Mouse (Mus musculus): ENCODE measurements around the gene Map7. TPM values are rescaled to one million over a fixed set of nuclear protein-coding genes. Genes with fewer than 3 reads are reported as not detected.

Map7 gene
- polyA plus RNA-seq, 1 experiment from 2014 or later: 1.1 TPM

DNA sequence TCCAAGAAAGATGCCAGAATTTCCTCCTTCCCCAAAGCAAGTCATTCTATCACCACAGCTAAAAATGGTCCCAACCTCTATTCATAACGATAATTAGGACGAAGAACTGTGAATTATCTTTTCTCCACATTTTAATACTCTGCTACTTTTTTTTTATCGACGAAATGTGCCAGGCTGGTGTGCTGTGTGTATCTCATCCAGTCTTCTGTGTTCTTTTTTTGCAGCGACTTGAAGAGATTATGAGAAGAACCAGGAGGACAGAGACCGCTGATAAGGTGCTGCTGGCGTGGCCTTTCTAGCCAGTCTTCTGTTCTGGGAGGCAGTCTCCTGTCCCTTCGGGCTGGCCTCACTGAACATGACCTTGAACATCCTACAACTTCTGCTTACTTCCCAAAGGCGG is 125.8 kb downstream of the Map7 start:
- no peak for DNase-seq (ENCODE audit: low spot score)
- Histone ChIP-seq H3K4me2 (ENCODE audit: low read depth, severe bottlenecking) (no peak overlapping the region), H3K27me3 (ENCODE audit: control insufficient read depth, insufficient read depth, low read length) (no peaks in the 10 kb centered on the region), H3K4me1 (ENCODE audit: control insufficient read depth, insufficient read depth, low read length) (no peaks in the 10 kb centered on the region; the same call in 1 of the 2 replicates), H3K9ac (ENCODE audit: low read length) (no peak overlapping the region), H3K9me3 (ENCODE audit: control insufficient read depth, low read length) (no peaks in the 10 kb centered on the region), H3K27ac (replicated peaks; ENCODE audit: low read depth, low read length) (no peak overlapping the region), H3K4me3 (ENCODE audit: low read depth, low read length) (no peak overlapping the region), H3K36me3 (ENCODE audit: control insufficient read depth, insufficient read depth, low read length) (no peaks in the 10 kb centered on the region)
- no peak for ATAC-seq (ENCODE audit: insufficient number of reproducible peaks, low FRiP score, low TSS enrichment, low read depth)
- 82% methylated on average over 9 of the region's 9 CpGs for WGBS

DNA sequence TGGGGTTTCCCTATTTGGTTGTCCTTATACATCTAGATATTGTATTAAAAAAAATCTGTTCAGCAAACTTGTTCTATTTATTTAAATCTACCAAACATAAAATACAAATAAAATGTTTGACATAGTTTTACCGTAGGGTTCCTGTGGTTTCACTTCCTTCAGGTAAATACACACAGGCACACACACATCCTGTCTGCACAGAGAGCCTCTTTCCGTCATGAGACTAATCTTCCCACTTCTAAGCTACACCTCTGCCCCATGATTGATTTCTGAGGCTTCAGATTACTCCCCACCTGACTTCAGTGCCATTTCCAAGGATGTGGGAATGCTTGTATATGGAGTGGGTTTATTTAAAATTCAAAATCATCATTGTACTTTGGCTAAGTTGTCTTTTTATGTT is 133.2 kb downstream of the Map7 start:
- H3K4me3 ChIP-seq (ENCODE audit: low read depth, low read length): no peak overlapping the region
- no peak for ATAC-seq (ENCODE audit: insufficient number of reproducible peaks, low FRiP score, low TSS enrichment, low read depth)
- no peaks in the 10 kb centered on the region for H3K9me3 ChIP-seq (ENCODE audit: control insufficient read depth, low read length)
- no peak for DNase-seq (ENCODE audit: low spot score)
- H3K4me2 ChIP-seq (ENCODE audit: low read depth, severe bottlenecking): no peak overlapping the region
- H3K4me1 ChIP-seq (ENCODE audit: control insufficient read depth, insufficient read depth, low read length): peaks cover 11% of the 10 kb centered on the region
- no peaks in the 10 kb centered on the region for H3K27me3 ChIP-seq (ENCODE audit: control insufficient read depth, insufficient read depth, low read length)
- H3K9ac ChIP-seq (ENCODE audit: low read length): no peak overlapping the region
- WGBS: 63% methylated on average over 2 of the region's 2 CpGs
- no peak overlapping the region for H3K27ac ChIP-seq (replicated peaks; ENCODE audit: low read depth, low read length)
- no peaks in the 10 kb centered on the region for H3K36me3 ChIP-seq (ENCODE audit: control insufficient read depth, insufficient read depth, low read length)

DNA sequence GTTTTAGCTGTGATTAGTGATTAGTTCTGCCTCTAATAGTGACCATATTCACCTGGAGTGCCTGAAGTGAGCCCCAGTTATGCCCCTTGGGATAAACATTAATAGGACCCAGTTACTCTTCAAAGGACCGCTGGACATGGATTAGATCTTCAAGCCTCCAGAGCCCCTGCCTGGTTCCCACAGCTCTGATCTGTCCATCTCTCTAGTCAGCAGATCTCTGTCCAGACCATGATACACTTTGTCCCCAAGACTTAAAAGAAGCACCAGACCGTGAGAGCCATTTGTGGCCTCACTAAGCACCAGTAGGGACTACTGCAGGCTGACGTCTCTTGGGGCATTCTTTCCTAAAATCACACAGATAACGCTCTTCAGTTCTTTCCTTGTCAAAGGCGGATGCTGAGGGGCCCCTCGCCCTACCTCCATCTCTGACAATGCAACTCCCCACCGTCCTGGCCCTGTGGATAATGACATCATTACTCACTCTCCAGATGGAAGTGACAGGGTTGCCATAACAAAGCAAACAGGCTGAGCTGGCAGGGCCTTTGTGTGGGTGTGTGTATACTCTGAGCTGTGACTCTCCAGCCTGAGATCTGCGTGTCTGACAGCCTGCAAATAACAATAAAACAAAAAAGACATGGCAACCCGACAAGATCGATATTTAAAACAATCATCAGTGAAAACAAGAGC is 137.2 kb downstream of the Map7 start:
- H3K27ac ChIP-seq (replicated peaks; ENCODE audit: low read depth, low read length): no peak overlapping the region
- H3K4me3 ChIP-seq (ENCODE audit: low read depth, low read length): no peak overlapping the region
- DNase-seq (ENCODE audit: low spot score) (peak; percentile 32), ATAC-seq (ENCODE audit: insufficient number of reproducible peaks, low FRiP score, low TSS enrichment, low read depth) (0 out of 2 replicates have a peak, but pooled peaks have one; percentile 34)
- H3K4me1 ChIP-seq (ENCODE audit: control insufficient read depth, insufficient read depth, low read length): peaks cover 11% of the 10 kb centered on the region
- 36% methylated on average over 10 of the region's 10 CpGs for WGBS
- H3K27me3 ChIP-seq (ENCODE audit: control insufficient read depth, insufficient read depth, low read length): no peaks in the 10 kb centered on the region
- H3K4me2 ChIP-seq (ENCODE audit: low read depth, severe bottlenecking): no peak overlapping the region
- H3K36me3 ChIP-seq (ENCODE audit: control insufficient read depth, insufficient read depth, low read length): no peaks in the 10 kb centered on the region
- H3K9ac ChIP-seq (ENCODE audit: low read length): no peak overlapping the region
- H3K9me3 ChIP-seq (ENCODE audit: control insufficient read depth, low read length): no peaks in the 10 kb centered on the region

DNA sequence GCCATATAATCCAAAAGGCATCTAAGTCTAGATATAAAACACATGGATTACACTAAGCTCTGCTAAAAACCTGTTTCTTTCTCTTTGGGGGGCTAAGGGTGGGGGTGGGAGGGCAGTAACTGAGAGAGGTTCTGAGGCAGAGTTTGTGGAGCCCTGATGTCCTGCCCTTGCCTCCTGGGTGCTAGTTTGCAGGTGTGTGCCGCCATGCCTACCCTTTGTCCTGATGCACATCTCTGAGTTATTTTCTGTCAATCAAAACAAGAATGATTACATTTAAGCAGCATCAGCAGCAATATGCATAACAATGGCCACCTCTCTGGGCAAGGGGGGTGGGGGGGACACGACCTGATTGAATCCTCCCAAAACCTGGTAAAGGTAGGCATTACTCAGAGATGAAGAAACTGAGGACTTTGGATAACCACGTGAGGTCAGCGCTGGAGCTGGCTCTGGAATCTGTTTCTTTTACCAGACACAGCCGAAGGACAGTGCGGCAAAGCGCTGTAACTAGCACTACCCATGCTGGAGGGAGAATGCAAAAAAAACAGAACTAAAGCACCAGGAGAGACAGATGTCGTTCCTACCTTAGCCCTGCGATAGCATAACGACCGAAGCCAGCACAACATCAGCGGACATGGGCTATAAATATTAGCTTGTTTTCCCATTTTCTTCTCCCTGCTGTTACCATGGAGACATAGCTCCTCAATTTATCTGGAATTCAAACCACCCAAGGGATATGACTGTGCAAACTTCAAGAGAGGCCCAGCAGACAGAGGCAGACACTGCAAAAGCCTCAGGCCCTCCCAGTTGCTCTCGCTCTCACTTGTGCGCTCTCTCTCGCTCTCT is 137.9 kb downstream of the Map7 start:
- H3K27ac ChIP-seq (replicated peaks; ENCODE audit: low read depth, low read length): no peak overlapping the region
- no peak for DNase-seq (ENCODE audit: low spot score)
- H3K4me3 ChIP-seq (ENCODE audit: low read depth, low read length): no peak overlapping the region
- 0 out of 2 replicates have a peak, but pooled peaks have one; percentile 37 for ATAC-seq (ENCODE audit: insufficient number of reproducible peaks, low FRiP score, low TSS enrichment, low read depth)
- H3K9ac ChIP-seq (ENCODE audit: low read length): no peak overlapping the region
- H3K27me3 ChIP-seq (ENCODE audit: control insufficient read depth, insufficient read depth, low read length): no peaks in the 10 kb centered on the region
- no peaks in the 10 kb centered on the region for H3K9me3 ChIP-seq (ENCODE audit: control insufficient read depth, low read length)
- 50% methylated on average over 15 of the region's 15 CpGs for WGBS
- peaks cover 14% of the 10 kb centered on the region for H3K4me1 ChIP-seq (ENCODE audit: control insufficient read depth, insufficient read depth, low read length)
- no peaks in the 10 kb centered on the region for H3K36me3 ChIP-seq (ENCODE audit: control insufficient read depth, insufficient read depth, low read length)
- H3K4me2 ChIP-seq (ENCODE audit: low read depth, severe bottlenecking): no peak overlapping the region; the same call in 1 of the 2 replicates

DNA sequence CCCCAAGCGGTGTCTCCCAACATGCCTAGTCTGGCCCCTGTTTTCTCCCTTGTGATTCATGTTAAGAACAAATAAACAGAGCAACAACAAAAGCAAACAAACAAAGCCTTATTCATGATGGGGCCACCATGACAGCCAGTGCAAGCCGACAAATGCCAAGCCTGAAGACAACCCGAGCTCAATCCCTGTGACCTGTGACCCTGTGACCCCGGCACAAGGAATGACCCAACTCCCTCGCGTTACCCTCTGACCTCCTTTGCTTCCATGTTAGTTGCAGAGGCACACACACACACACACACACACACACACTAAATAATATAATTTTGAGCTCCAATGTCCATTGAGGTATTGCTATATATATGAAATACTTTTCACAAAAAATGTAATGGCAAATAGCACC is 139.1 kb downstream of the Map7 start:
- Histone ChIP-seq H3K27me3 (ENCODE audit: control insufficient read depth, insufficient read depth, low read length) (no peaks in the 10 kb centered on the region), H3K9me3 (ENCODE audit: control insufficient read depth, low read length) (no peaks in the 10 kb centered on the region), H3K4me1 (ENCODE audit: control insufficient read depth, insufficient read depth, low read length) (peaks cover 14% of the 10 kb centered on the region), H3K4me3 (ENCODE audit: low read depth, low read length) (no peak overlapping the region), H3K9ac (ENCODE audit: low read length) (no peak overlapping the region), H3K36me3 (ENCODE audit: control insufficient read depth, insufficient read depth, low read length) (no peaks in the 10 kb centered on the region), H3K27ac (replicated peaks; ENCODE audit: low read depth, low read length) (no peak overlapping the region), H3K4me2 (ENCODE audit: low read depth, severe bottlenecking) (no peak overlapping the region)
- WGBS: 70% methylated on average over 6 of the region's 6 CpGs
- DNase-seq (ENCODE audit: low spot score): no peak
- no peak for ATAC-seq (ENCODE audit: insufficient number of reproducible peaks, low FRiP score, low TSS enrichment, low read depth)

DNA sequence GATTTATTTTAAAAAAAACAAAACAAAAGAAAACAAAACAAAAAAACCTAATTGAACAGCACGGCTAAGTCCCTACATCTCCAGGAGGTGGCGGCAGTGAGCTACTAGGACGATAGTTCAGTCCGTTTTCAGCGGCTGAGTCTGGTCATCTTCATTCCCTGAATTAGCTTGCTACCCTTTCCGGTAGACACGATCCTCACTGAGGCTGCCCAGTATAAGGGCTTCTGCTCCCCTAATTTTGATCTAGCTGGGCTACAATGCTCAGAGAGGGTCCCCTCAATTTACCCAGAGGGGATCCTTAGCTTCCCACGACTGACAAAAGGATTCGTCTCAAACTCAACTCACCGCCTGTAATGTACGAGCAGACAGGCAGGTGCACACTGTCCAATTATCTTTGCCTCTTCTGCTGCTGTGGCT is 142.2 kb downstream of the Map7 start:
- H3K36me3 ChIP-seq (ENCODE audit: control insufficient read depth, insufficient read depth, low read length): no peaks in the 10 kb centered on the region
- H3K9me3 ChIP-seq (ENCODE audit: control insufficient read depth, low read length): no peaks in the 10 kb centered on the region
- H3K4me2 ChIP-seq (ENCODE audit: low read depth, severe bottlenecking): peak overlapping the region; percentile 25; the same call in 1 of the 2 replicates
- H3K27me3 ChIP-seq (ENCODE audit: control insufficient read depth, insufficient read depth, low read length): no peaks in the 10 kb centered on the region
- peak; percentile 90 for DNase-seq (ENCODE audit: low spot score)
- 28% methylated on average over 11 of the region's 11 CpGs for WGBS
- H3K27ac ChIP-seq (replicated peaks; ENCODE audit: low read depth, low read length): no peak overlapping the region
- H3K4me1 ChIP-seq (ENCODE audit: control insufficient read depth, insufficient read depth, low read length): peaks cover 11% of the 10 kb centered on the region
- ATAC-seq (ENCODE audit: insufficient number of reproducible peaks, low FRiP score, low TSS enrichment, low read depth): no peak
- H3K4me3 ChIP-seq (ENCODE audit: low read depth, low read length): no peak overlapping the region
- H3K9ac ChIP-seq (ENCODE audit: low read length): 0 out of 2 replicates have a peak overlapping the region, but pooled peaks have one; percentile 27

DNA sequence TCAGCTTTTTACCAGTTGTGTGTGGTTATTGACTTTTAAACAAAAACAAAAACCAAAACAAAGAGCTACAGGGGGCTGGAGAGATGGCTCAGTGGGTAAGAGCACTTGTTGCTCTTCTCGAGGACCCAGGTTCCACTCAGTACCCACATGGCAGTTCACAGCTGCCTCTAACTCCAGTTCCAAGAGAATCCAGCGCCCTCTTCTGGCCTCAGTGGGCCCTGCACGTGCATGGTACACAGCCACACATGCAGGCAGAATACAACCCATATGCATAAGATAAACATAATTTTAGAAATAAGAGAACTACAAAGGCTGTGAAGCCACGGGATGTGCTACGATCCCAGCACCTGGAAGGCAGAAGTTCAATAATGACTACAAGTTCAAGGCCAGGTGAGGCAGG is 147.7 kb downstream of the Map7 start:
- H3K4me2 ChIP-seq (ENCODE audit: low read depth, severe bottlenecking): no peak overlapping the region
- no peaks in the 10 kb centered on the region for H3K9me3 ChIP-seq (ENCODE audit: control insufficient read depth, low read length)
- H3K27me3 ChIP-seq (ENCODE audit: control insufficient read depth, insufficient read depth, low read length): no peaks in the 10 kb centered on the region
- H3K9ac ChIP-seq (ENCODE audit: low read length): no peak overlapping the region
- no peak overlapping the region for H3K27ac ChIP-seq (replicated peaks; ENCODE audit: low read depth, low read length)
- ATAC-seq (ENCODE audit: insufficient number of reproducible peaks, low FRiP score, low TSS enrichment, low read depth) (no peak), DNase-seq (ENCODE audit: low spot score) (no peak)
- WGBS: 76% methylated on average over 5 of the region's 5 CpGs
- no peaks in the 10 kb centered on the region for H3K36me3 ChIP-seq (ENCODE audit: control insufficient read depth, insufficient read depth, low read length)
- H3K4me3 ChIP-seq (ENCODE audit: low read depth, low read length): no peak overlapping the region
- no peaks in the 10 kb centered on the region for H3K4me1 ChIP-seq (ENCODE audit: control insufficient read depth, insufficient read depth, low read length)

DNA sequence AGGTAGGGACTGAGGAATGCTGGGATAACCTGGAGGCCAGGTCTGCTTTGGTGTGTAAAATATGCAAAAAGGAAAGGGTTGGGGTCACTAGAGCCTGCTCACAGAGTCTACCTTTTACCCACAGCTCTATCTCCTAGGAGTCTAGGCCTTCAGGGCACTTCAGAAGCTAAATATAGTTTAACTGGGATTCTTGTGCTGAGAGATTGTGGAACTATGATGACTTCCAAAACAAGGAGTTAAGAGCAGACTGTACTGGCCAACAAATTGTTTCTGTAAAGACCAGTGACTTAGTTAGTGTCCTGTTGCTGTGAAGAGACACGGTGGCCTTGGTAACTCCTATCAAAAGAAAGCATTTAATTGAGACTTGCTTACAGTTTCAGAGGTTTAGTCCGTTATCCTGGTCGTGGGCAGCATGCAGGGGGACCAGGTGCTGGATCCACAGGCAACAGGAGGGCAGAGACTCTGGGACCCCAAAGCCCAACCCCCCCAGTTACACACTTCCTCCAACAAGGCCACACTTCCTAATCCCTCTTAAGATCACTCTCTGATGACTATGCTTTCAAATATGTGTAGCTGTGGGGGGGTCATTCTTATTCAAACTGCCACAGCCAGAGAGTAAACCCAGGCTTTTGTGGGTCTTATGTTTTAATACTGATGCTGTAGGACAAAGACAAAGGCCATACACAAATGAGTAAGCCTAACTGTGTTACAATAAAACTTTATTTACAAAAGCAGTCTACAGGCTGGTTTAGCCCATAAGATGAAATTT is 150.1 kb downstream of the Map7 start:
- H3K9ac ChIP-seq (ENCODE audit: low read length): no peak overlapping the region
- H3K4me3 ChIP-seq (ENCODE audit: low read depth, low read length): no peak overlapping the region
- ATAC-seq (ENCODE audit: insufficient number of reproducible peaks, low FRiP score, low TSS enrichment, low read depth) (no peak), DNase-seq (ENCODE audit: low spot score) (no peak)
- WGBS: 58% methylated on average over 3 of the region's 3 CpGs
- no peak overlapping the region for H3K4me2 ChIP-seq (ENCODE audit: low read depth, severe bottlenecking)
- H3K4me1 ChIP-seq (ENCODE audit: control insufficient read depth, insufficient read depth, low read length): no peaks in the 10 kb centered on the region
- H3K36me3 ChIP-seq (ENCODE audit: control insufficient read depth, insufficient read depth, low read length): no peaks in the 10 kb centered on the region
- H3K27ac ChIP-seq (replicated peaks; ENCODE audit: low read depth, low read length): no peak overlapping the region
- H3K27me3 ChIP-seq (ENCODE audit: control insufficient read depth, insufficient read depth, low read length): no peaks in the 10 kb centered on the region
- no peaks in the 10 kb centered on the region for H3K9me3 ChIP-seq (ENCODE audit: control insufficient read depth, low read length)
